Mouse (Mus musculus) embryonic facial prominence, embryonic 11.5 days (tissue): Measurements from ENCODE around the gene Col20a1. TPM values are rescaled to one million over a fixed set of nuclear protein-coding genes. Genes with fewer than 3 reads are reported as not detected.

Experiments used
- ATAC-seq: fragments of 200-750 bp; cut with Nextera tagmentation; replicated peaks from 2 replicates; pipeline ENCODE4 v1.8.0; 2017; ENCODE audit warnings: low read depth; ENCODE audit not compliant: insufficient number of reproducible peaks, low FRiP score, low TSS enrichment
- DNase-seq: peaks from one replicate; pipeline ENCODE4 v3.0.0-alpha.2; 2015; ENCODE audit warnings: low spot score
- H3K27ac ChIP-seq: fragments of 300-500 bp; sonication (generic); replicated peaks from 2 replicates; pipeline ENCODE4 v1.5.1; 2014; ENCODE audit warnings: mild to moderate bottlenecking, low read depth, low read length, control low read depth
- H3K27me3 ChIP-seq: fragments of 300-500 bp; sonication (generic); 2 replicates; pipeline ENCODE4 v1.6.1; 2014; ENCODE audit warnings: mild to moderate bottlenecking, low read length, moderate library complexity, mixed read lengths; ENCODE audit not compliant: control insufficient read depth, insufficient read depth
- H3K36me3 ChIP-seq: fragments of 300-500 bp; sonication (generic); replicated peaks from 2 replicates; pipeline ENCODE4 v1.6.1; 2014; ENCODE audit warnings: low read depth, mild to moderate bottlenecking, low read length, moderate library complexity, mixed read lengths; ENCODE audit not compliant: control insufficient read depth, insufficient read depth
- H3K4me1 ChIP-seq: fragments of 300-500 bp; sonication (generic); 2 replicates; pipeline ENCODE4 v1.6.1; 2014; ENCODE audit warnings: low read length, mixed read lengths; ENCODE audit not compliant: control insufficient read depth, insufficient read depth
- H3K4me2 ChIP-seq: fragments of 300-500 bp; sonication (generic); 2 replicates; pipeline ENCODE4 v1.6.1; 2014; ENCODE audit warnings: low read depth, mild to moderate bottlenecking, control low read depth, low read length, moderate library complexity
- H3K4me3 ChIP-seq: fragments of 300-500 bp; sonication (generic); 2 replicates; pipeline ENCODE4 v1.5.1; 2014; ENCODE audit warnings: low read depth, low read length, control low read depth
- H3K9ac ChIP-seq: fragments of 300-500 bp; sonication (generic); replicated peaks from 2 replicates; pipeline ENCODE4 v1.6.1; 2014; ENCODE audit warnings: mild to moderate bottlenecking, control low read depth, low read length
- H3K9me3 ChIP-seq: fragments of 300-500 bp; sonication (generic); replicated peaks from 2 replicates; pipeline ENCODE4 v1.6.1; 2016; ENCODE audit warnings: mild to moderate bottlenecking, low read length, inconsistent platforms, mixed read lengths; ENCODE audit not compliant: control insufficient read depth
- WGBS: fragments of 180-500 bp; shearing (Covaris S2); extraction: QIAGEN DNeasy Blood & Tissue Kit; methylation state at CpG from one replicate; pipeline ENCODE4 v1.1.7; 2014; 5-methylcytosine and 5-hydroxymethylcytosine counted together
- polyA plus RNA-seq: library from polyadenylated mRNA; unstranded; fragments of >200 nt; fragmentation: Nextera tagmentation; extraction: Ambion mirVana; gene quantifications from 2 replicates; pipeline ENCODE4 v1.2.1, GENCODE M21; 2014

Gene Col20a1
- polyA plus RNA-seq, 1 experiment from 2014 or later, result 0.83 TPM

DNA sequence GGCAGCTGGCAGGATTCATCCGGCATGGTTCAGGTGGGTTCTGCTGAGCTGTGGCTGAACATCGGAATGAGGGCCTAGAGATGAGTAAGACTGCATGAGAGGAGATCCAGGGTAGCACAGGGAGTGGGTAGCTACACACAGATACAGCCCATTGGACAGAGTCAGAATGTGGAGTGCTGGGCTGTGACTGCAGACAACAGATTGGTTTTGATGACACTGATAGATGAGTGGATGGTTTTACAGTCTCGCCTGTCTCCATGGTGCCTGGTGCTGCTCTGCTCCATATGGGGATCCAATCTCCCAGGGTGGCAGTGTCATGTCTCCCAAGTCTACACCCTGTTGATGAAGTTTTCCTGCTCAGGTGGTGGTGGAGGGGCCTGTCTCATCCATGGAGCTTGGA, 10.6 kb downstream of the Col20a1 start:
- no peak overlapping the region for H3K4me3 ChIP-seq
- DNase-seq (no peak), ATAC-seq (0 out of 2 replicates have a peak, but pooled peaks have one; percentile 19)
- H3K36me3 ChIP-seq, result no peaks in the 10 kb centered on the region
- H3K27ac ChIP-seq, result no peak overlapping the region
- no peak overlapping the region for H3K4me2 ChIP-seq
- WGBS, result 72% methylated on average over 3 of the region's 3 CpGs
- no peaks in the 10 kb centered on the region for H3K27me3 ChIP-seq
- H3K4me1 ChIP-seq, result no peaks in the 10 kb centered on the region
- no peak overlapping the region for H3K9ac ChIP-seq
- H3K9me3 ChIP-seq, result no peaks in the 10 kb centered on the region

DNA sequence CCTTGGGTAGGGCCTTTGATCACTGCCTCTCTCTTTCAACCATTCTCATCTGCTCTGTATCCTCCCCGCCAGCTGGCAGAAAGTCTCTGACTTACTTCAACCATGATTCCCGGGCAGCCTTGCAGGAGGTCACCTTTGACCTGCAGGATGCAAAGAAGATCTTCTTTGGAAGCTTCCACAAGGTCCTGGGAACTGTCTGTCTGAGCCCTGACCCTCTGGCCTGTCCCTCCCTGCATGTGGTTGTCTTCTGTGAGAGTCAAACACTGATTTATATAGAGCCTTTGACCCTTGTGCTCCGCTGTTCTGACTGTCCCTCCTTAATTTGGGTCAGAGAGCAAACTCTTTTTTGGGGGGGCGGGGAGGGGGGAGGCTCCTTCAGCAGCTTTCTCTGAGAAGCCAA, 20.7 kb downstream of the Col20a1 start:
- no peak for ATAC-seq
- Histone ChIP-seq H3K9me3 (no peaks in the 10 kb centered on the region), H3K4me1 (no peaks in the 10 kb centered on the region), H3K27ac (no peak overlapping the region), H3K4me3 (no peak overlapping the region), H3K4me2 (no peak overlapping the region), H3K9ac (no peak overlapping the region), H3K36me3 (no peaks in the 10 kb centered on the region), H3K27me3 (no peaks in the 10 kb centered on the region)
- no peak for DNase-seq
- WGBS, result 57% methylated on average over 4 of the region's 4 CpGs

DNA sequence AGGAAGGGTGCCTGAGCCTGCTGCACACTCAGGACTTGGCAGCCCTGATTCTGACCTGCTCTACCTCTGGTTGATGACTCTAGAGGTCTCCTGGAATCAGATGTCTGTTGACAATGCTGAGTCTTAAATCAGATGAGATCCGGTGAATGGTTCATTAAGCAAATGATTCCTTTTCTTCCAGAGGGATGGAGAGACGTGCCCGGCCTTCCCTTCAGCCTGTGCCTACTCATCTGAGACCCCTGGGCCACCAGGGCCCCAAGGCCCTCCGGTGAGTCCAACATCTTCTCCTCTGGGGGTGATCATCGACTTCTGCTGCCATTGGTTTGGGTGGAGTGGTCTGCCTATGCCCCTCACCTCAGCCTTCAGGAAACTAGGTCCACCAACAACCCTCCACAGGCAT, 22.0 kb downstream of the Col20a1 start:
- Histone ChIP-seq H3K27me3 (no peaks in the 10 kb centered on the region), H3K4me1 (no peaks in the 10 kb centered on the region), H3K4me3 (no peak overlapping the region), H3K4me2 (no peak overlapping the region), H3K27ac (no peak overlapping the region), H3K9me3 (no peaks in the 10 kb centered on the region), H3K36me3 (no peaks in the 10 kb centered on the region), H3K9ac (no peak overlapping the region)
- ATAC-seq (no peak), DNase-seq (no peak)
- 83% methylated on average over 5 of the region's 5 CpGs for WGBS

- H3K9me3 ChIP-seq, result no peaks in the 10 kb centered on the region
- 0 out of 2 replicates have a peak, but pooled peaks cover 1% of the 10 kb centered on the region for H3K27me3 ChIP-seq
- no peak overlapping the region for H3K9ac ChIP-seq
- ATAC-seq (no peak), DNase-seq (no peak)
- no peaks in the 10 kb centered on the region for H3K36me3 ChIP-seq
- no peak overlapping the region for H3K27ac ChIP-seq
- no peak overlapping the region for H3K4me2 ChIP-seq
- H3K4me1 ChIP-seq, result no peaks in the 10 kb centered on the region
- H3K4me3 ChIP-seq, result no peak overlapping the region
- WGBS, result 83% methylated on average over 11 of the region's 11 CpGs
These were observed 45.1 kb downstream of the Col20a1 start for GRCm38 (mm10) chr2:181031406-181031934.

- H3K36me3 ChIP-seq, result no peaks in the 10 kb centered on the region
- H3K9ac ChIP-seq, result no peak overlapping the region
- no peak overlapping the region for H3K27ac ChIP-seq
- 53% methylated on average over 5 of the region's 5 CpGs for WGBS
- H3K9me3 ChIP-seq, result no peaks in the 10 kb centered on the region
- H3K27me3 ChIP-seq, result peaks cover 5% of the 10 kb centered on the region; the same call in 1 of the 2 replicates
- no peaks in the 10 kb centered on the region for H3K4me1 ChIP-seq
- peak; percentile 11 for DNase-seq
- H3K4me3 ChIP-seq, result no peak overlapping the region
- no peak overlapping the region for H3K4me2 ChIP-seq
- no peak for ATAC-seq
These were observed 46.1 kb downstream of the Col20a1 start for GRCm38 (mm10) chr2:181032407-181032806.

DNA sequence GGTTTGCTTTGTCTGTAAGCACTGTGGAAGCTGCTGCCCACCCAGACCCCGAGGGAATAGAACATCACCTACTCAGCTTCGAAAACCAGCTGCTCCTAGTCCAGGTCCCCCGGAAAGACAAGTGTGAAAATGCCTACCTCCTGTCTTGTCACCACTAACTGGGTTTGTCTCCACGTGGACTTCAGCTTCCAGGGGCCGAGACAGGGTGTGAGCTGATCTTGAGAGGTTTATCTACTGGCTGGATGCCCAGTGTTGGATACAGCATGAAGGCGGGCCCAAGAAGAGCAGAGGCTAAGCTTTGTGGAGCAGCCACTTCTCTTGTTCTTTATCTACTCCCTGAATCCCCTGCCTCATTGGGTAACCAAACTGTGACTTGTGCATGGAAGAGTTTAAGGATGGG, 47.0 kb downstream of the Col20a1 start:
- H3K4me1 ChIP-seq, result no peaks in the 10 kb centered on the region; the same call in 1 of the 2 replicates
- H3K36me3 ChIP-seq, result no peaks in the 10 kb centered on the region
- no peak overlapping the region for H3K4me2 ChIP-seq
- H3K9me3 ChIP-seq, result no peaks in the 10 kb centered on the region
- H3K4me3 ChIP-seq, result no peak overlapping the region
- no peak for ATAC-seq
- WGBS, result 72% methylated on average over 6 of the region's 6 CpGs
- no peak overlapping the region for H3K27ac ChIP-seq
- peaks cover 14% of the 10 kb centered on the region for H3K27me3 ChIP-seq
- H3K9ac ChIP-seq, result no peak overlapping the region
- DNase-seq, result no peak

- H3K36me3 ChIP-seq, result no peaks in the 10 kb centered on the region
- no peak overlapping the region for H3K4me3 ChIP-seq
- H3K4me2 ChIP-seq, result no peak overlapping the region
- peaks cover 32% of the 10 kb centered on the region for H3K27me3 ChIP-seq
- WGBS, result 77% methylated on average over 7 of the region's 7 CpGs
- H3K27ac ChIP-seq, result no peak overlapping the region
- ATAC-seq (no peak), DNase-seq (no peak)
- H3K4me1 ChIP-seq, result no peaks in the 10 kb centered on the region; the same call in none of the 2 replicates
- H3K9me3 ChIP-seq, result no peaks in the 10 kb centered on the region
- no peak overlapping the region for H3K9ac ChIP-seq
These were observed 48.9 kb downstream of the Col20a1 start for GRCm38 (mm10) chr2:181035186-181035585.

- H3K27ac ChIP-seq, result no peak overlapping the region
- H3K4me2 ChIP-seq, result no peak overlapping the region
- no peak overlapping the region for H3K4me3 ChIP-seq
- no peaks in the 10 kb centered on the region for H3K36me3 ChIP-seq
- DNase-seq (no peak), ATAC-seq (no peak)
- no peaks in the 10 kb centered on the region; the same call in none of the 2 replicates for H3K4me1 ChIP-seq
- no peak overlapping the region for H3K9ac ChIP-seq
- H3K9me3 ChIP-seq, result no peaks in the 10 kb centered on the region
- H3K27me3 ChIP-seq, result peaks cover 39% of the 10 kb centered on the region
- WGBS, result 84% methylated on average over 6 of the region's 6 CpGs
These were observed 50.2 kb downstream of the Col20a1 start for GRCm38 (mm10) chr2:181036561-181036960.
